Mouse (Mus musculus) kidney, adult 11 months (tissue): ENCODE results near the gene Ss18l1.

Source experiments
- DNase-seq: peaks from one replicate; pipeline ENCODE4 v3.0.0; 2022

The Ss18l1 gene

DNA sequence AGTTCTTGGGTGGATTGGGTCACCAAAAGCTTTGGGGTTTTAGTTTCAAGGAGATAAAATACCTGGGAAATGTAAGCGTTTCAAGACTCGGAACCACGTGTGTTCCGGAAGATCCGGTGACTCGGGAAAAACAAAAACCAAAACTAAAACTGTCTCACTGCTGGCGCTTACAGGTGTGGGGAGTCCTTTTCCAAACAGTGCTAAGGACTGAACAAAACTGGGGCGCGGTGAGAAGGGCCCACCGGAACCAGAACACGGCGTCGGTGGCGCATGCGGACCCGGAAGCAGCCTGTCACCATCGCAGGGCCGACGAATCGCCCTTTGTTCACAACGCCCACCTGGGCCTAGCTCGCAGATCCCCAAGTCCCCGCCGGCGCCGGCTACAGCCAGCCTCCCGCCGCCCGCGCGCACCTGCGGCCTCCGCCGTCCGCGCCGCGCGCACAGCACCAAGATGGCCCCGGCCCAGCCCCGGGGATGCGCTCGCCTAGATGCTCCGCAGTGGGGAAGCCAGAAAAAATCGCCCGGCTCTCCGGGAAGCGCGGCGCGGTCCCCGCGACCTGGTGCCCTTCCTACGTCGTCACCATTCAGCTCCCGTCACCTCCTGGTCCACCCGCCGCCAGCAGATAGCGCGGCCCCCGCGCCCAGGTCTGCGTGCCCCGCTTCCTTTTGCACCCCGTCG lies 593 bp upstream of the Ss18l1 start:
- DNase-seq, result no peak

DNA sequence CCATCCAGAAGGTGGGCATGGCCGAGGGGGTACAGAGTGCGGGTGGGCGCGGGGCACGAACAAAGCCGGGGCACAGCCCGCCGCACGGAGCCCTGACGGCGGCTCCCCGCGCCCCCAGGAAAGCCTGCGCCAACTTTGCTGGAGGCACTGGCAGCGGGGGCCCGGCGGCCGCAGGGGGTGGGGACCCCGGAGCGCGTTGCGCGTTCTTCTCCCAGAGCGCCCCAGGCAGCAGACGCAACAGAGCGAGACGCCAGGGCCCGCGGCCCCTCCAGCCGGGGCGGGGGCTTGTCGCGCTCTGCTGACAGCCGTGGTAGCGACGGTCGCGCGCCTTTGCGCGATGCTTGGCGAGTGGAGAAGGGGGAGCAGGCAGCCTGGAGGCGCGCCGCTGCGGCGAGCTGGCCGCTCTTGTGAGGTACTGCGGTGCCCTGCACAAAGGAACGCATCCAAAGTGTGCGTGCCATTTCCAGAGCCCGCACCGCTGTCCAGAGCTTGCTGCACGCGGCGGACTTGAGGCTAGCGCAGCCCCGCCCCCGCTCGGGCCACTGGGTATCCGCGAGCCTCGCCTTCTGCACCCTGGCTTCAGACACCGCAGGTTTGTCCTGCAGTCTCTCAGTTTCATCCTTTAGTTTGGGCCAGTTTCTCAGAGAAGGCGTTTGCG lies 678 bp downstream of the Ss18l1 start:
- no peak for DNase-seq

DNA sequence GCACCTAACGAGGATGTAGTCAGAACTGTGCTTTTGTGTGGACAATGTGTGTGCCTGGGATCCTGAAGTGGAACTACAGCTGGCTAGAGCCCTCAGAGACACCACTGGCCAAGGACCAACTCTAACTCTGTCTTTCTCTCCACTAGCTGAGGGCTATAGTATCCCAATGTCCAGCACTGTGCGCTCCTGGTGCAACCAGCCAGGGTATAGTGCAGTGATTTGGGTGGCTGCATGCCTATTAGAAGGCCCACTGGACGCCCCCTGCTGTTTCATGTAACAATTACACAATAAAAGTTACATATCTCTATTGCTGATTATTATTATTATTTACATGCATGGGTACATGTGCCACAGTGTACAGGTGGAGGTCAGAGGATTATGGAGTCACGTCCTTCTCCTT lies 3.0 kb downstream of the Ss18l1 start:
- no peak for DNase-seq

DNA sequence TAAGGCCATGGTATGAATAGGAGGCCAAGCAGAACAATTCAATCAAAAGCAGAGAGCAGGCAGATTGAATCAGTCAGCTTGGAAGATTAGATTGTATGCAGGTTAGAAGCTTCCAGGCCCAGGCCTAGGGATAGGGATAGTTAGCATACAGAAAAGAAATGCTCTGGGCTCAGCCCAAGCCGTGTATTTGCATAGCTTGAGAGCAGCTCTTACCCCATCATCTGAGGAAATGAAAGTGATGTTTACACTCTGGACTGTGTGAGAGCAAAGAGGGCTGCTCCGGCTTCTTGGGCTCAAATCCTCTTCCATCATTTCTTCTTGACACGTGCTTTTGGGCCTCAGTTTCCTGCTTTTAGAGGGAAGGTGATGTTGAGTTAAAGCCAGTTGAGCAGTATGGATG lies 5.3 kb downstream of the Ss18l1 start:
- DNase-seq, result no peak

DNA sequence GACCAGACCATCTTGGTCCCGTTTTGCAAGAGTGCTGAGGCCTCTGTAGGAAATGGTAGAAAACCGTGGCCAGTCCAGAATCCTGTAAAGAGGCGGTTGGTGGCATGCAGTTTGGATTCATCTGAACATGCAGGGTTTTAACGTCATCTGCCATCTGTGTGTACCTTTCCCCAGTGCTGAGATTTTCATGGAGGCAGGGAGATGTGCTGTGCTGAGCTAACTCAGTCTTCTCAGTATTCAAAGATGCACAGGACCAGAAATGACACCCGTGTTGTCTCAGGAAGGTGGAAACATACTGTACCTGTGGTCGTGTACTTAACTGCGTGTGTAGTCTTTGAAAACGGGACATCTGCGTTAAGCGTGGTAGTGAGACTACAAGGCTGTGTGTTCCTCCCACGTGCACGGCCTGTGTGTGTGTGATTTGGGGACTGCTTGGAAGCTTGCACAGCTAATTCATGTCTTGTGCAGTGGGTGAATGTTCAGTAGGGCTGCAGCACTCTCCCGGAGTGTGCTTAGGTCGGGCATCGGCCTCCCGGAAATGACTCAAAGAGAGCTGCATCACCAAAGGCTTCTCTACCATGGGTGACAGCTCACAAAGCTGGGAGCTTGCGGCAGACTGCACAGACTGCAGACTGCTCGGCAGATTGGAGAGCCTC lies 5.8 kb downstream of the Ss18l1 start:
- no peak for DNase-seq

DNA sequence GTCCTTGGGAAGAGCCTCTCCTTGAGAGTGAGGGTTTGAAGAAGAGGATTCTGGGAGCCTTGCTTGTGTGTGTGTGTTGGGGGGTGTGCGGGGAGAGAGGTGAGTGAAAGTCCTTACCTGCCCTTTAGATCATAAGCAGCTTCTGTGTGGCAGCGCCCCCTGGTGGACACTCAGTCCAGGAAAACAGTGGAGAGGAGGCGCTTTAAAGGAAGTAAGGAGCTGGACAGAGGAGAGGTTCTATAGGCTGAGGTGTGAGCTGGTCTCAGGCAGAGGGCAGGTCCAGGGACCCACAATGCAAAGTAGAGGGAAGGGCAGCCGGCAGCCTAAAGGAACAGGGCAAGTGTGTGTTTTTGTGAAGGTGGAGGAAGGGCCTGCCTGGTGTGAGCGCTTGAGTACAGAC lies 8.7 kb downstream of the Ss18l1 start:
- DNase-seq, result peak; percentile 74

DNA sequence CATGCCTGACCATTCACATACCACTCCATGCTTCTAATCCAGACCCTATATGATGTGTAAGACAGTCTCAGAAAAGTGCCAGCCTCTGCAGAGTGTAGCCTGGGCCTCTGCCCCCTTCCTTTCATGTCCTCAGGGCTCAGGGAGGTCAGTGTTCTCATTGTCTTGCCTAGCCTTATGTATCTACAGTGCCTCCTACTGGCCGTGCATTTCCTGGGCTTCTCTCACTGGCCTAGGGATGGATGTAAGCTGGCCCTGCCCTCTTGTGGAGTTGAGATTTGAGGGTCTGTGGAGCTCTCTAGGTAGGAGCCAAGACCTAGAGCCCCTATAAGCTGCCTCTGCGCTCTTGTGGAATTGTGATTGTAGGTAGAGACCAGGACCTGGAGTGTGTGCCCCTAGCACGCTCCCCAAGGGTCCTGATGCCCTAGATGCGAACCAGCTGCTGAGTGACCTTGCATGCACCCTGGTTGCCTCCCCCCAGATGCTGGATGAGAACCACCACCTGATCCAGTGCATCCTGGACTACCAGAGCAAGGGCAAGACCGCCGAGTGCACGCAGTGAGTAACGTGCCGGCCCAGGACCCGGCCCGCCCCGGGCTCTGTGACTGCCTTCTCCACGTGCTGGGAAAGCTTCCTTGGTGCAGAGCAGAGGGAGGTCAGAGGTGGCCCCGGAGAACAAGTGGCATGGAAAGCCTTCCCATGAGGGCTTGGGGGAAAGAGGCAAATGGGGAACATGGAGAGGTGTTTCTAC lies 9.9 kb downstream of the Ss18l1 start:
- DNase-seq, result peak; percentile 35

DNA sequence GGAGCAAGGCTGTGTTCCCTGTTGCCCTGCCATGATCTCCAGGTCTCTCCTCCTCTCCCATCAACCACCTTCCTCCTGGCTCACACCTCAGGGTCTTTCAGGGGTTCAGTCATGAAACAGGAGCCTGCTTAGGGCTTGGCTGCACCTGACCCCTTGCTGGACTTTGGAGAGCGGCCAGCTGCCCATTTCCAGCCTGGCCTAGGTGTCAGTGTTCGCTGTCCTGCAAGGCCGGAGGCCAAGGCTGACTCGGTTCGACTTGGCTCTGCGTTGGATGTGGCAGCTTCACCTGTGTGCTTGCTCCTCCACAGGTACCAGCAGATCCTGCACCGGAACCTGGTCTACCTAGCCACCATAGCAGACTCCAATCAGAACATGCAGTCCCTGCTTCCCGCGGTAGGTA lies 10.7 kb downstream of the Ss18l1 start:
- peak; percentile 58 for DNase-seq

DNA sequence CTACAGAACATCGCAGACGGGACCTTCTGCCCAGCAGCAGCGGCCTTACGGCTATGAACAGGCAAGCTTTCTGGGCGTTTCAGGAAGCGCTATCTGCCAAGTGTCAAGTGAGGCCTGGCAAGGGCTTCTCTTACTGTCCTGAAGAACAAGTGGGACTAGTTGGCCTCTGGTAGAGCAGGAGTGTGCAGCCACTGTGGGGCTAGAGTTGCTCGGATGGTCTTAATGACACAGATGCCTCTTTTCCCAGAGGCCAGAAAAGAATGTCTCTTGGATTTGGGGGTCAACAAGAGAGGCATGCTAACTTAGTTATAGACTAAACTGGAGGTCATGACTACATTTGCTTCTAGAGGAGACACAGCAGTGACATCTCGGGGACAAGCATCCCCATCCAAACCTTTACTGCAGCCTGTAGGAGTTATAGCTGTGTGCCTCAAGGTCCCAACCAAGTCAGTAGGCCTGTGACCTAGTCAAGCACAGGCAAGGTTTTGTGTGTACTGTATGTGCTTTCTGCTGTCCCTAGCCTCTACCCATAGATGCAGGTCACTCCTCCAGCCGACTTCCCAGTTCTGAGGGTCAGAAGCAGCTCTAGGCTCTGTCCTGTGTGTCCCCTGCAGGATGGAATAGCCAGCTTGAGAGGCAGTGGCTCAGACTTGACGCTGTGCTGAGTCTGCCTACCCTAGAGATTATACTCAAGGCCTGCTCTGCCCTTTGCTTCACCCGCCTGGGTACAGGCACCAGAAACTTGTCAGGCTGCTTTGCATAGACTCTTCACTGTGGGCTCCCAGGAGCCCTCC lies 21.2 kb downstream of the Ss18l1 start:
- no peak for DNase-seq

DNA sequence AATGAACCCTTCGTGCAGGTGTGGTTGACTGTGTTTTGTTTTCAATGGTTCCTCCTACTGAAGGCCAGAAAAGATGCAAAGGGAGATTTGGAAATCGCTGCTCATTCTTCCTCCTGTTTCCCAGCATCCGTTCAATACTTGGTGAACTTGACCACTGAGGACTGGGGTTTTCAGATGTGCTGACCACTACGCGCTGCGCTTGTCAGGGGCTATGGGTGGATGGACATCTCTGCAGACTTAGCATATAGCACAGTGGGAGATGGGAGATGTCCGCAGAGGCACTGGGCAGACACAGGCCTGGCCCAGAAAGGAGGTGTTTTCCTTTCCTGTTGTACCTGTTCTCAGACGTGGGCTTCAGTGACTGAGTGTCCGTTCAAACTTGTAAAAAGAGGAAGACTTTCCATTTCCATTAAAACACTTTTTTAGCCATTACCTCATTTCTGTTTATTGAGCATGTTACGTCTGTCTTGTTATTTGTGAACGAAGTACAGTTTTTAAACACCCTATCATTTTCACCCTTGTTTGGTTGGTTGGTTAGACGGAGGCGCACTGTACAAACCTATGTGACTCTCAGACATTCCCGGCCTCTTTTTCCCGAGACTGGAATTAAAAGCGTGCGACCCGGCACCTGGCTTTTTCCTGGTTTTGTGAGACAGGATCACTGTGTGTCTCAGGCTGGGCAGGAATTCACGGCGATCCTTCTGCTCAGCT lies 27.6 kb downstream of the Ss18l1 start:
- DNase-seq, result no peak

DNA sequence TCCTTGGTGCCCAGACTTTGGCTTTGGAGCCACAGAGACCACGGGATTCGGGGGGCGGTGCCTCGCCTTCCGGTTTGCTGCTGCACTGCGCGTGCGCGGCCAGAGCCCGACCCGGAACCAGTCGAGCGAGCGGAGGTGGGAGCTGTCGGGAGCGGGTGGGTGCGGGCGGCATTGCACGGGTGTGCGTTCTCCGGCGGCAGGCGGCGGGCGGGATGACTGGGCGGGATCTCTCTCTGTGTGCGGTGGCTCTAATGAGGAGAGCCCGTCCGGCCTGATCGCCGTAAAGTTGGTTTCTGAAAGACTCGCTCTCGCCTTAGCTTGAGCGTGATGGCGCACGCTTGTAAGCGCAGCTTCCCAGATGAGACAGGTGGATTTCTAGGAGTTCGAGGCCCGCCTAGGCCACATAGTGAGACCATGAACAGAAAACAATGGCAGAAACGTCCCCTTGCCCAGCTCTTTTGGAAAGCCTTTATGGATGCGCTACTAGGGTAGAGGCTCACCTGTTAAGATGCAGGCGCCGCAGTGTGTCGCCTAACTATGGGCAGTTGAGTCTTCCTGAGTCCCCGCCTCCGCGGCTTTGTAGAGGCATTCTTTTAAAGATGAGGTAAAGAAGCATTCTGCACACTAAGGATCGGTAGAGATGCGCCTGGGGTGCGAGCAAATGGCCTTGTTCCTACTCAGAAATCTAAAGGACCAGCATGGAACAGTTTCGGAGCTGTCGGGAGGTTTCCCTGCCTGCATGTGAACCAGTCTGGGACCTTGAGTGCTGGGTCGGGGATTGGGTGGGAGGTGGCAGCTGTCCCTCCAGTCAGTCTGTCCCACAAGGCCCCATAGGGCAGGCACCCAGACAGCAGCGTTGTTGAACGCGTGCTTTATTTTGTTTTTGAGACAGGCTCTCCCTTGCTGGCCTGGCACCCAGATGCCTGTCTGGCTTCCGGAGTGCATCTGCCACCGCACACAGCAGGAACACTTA lies 28.5 kb downstream of the Ss18l1 start, which contains the start of gene Mtg2:
Mtg2 (plus strand) TSS at position 108 of the 973 bp plus-strand sequence.
- peak; percentile 93 for DNase-seq

DNA sequence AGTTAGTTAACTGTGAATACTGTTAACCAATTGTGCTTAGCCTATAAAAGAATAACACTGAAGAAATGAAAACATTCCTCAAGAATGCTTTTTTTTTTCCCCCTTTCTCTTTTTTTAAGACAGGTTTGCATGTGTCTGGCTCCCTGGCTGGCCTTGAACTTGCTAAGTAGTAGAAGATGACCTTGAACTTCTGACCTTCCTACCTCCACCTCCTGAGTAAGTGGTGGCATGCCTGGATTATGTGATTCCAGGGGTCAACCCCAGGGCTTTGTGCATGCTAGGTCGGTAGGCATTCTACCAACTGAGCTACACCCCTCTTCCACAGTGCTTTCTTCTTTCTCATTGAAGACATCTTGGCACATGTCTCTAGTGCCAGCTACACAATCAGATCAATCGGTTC lies 29.4 kb downstream of the Ss18l1 start:
- no peak for DNase-seq

DNA sequence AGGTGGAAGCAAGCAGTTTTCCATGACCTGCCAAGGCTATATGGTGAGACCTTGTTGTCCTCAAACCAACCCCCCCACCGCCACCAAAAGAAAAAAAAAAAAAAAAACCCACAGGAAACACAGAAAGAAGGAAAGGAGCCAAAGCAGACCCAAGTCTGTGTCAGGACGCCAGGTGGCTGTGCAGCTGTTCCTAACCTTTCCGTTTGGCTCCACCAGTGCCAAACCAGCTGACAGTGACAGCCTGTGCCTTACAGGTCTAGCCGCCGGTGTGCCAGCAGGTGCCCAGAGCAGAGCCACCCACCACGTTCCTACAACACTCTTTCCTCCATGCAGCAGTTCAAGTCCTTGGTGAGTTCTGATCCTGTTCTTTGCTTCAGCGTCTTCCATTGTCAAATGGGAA lies 30.6 kb downstream of the Ss18l1 start:
- DNase-seq, result no peak

DNA sequence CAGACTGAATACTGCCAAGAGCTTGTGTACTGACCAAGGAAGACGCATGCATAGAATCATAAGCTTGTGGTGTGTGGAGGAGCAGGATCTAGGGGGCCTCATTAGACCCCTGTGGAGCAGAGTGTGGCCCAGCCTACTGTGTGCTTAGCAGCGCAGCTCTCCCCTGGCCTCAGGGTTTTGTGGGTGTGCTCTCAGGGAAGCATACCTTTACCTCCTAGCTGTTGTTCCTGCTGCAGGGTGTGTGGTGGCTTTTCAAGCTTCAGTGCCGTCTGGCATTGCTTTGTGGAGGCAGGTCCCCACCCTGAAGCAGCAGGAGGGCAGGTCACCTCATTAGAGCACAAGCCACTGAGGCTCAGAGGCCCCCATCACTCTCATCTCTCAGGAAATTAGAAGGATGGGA lies 35.3 kb downstream of the Ss18l1 start:
- no peak for DNase-seq

DNA sequence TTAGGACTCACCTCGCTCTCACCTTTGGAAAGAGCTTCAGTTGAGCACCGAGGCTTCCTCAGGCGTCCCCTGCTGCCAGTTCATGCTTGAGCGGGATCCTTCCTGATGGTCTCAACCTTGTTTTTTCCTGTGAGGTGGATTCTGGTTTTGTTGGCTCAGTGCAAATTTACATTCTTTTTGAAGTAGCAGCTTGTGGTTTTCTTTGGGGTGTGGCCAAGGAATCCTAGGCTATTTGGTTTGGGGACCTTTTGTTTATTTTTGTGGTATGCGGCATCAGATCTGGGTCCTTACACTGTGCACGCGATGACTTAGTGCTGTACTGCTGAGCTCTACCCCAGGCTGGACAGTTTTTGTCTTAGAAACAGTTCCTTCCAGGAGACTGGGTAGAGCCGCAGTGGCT lies 38.4 kb downstream of the Ss18l1 start:
- no peak for DNase-seq

DNA sequence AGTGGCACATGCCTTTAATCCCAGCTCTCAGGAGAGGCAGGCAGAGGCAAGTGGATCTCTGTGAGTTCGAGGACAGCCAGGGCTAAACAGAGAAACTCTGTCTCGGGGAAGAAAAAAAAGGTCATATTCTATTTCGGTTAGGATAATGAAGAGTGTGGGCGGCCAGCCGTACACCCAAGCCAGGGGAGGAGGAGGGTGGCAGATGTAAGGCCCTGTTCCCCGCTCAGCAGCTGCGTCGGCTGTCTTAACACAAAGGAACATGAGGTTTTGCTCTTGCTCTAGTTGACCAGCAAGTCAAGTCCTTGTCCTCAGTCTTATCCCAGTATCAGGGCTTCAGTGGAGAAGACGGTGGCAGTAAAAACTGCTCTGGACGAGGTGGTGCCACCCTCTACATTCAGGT lies 40.8 kb downstream of the Ss18l1 start:
- DNase-seq, result no peak

DNA sequence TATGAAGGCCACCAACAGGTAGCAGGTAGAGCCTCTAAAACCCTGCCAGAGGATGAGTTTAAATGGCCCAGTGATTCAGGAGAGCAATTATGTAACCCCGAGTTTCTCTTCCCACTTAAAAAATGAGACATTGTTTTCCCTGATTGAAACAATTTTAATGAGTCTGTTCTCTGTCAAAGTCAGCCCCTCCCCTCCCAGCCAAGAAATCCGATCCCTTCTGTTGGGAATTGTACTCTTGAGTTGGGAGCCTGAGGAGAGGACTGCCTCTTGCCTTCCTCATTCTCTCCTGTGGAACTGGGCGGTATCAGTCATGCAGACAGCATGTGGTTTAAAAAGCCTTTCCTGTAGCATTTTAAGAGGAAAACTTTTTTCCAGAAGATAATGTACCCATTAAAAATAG lies 42.3 kb downstream of the Ss18l1 start:
- no peak for DNase-seq

DNA sequence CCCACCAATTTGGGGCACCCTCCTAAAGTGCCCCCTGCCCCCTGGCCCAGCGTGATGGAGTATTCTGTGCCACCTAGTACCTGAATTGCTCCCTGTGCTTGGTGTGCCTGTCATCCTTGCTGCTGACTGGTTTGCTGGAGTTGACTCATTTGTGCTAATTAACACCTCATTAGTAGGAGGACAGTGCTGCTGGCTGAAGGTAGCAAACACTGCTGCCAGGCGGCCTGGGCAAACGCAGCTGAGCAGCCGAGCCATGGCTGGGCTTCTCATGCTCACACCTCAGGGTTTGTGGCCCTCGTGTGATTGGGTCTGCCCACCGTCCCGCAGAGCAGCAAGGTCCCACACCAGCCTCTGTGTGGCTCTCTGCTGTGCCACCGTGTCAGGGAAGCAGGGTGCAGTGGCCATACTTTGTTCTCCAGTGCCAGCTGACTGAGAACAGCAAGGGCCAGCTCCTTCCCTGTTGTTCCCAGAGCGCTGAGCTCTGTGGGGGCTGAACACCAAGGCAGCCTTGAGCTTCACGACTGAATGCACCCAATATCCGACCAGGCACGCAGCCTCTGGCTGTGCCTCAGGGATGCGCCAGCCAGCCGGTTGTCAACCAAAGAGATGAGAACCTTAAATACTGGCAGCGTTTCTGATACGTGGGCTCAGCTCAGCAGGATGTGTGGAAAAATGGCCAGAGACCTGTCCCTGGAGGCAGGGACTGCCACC lies 43.8 kb downstream of the Ss18l1 start:
- DNase-seq, result no peak

DNA sequence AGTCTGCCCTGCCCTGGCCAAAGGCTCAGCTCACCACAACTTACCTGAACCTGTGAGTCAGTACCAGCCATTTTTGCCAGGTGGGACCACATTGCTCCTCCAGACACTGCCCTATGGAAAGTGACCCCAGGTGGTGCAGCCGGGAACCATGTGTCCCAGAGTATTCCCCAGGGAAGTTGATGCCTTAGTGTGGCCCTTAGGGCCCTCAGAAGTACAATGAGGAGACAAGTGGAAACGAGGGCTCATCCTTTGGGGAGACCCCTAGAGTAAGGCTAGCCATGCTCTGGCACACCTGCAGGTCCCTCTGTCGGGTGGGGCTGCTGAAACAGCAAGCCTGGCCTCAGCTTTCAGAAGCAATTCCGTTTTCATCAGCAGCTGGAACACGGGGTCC lies 44.3 kb downstream of the Ss18l1 start:
- DNase-seq, result no peak

DNA sequence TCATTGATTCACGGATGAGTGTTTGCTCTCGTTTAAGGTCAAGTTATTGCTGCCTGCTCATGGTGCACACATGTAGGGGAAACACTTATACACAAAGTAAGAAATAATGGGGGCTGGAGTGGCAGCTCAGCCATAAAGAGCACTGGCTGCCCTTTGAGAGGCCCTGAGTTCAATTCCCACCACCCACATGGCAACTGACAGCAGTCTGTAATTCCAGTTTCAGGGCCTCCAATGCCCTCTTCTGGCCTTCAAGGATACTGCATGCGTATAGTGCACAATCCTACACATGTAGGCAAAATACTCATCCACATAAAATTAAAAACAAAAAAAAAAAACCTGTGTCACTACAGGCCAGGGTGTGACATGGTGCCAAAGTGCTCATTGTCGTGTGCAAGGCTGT lies 45.2 kb downstream of the Ss18l1 start:
- DNase-seq, result no peak
